Mouse (Mus musculus): ENCODE measurements around the gene Olfr263.

The Olfr263 gene

GRCm38 (mm10) chr13:21170431-21171155, 41.2 kb downstream of the Olfr263 start:
- DNase-seq, result no peak

GRCm38 (mm10) chr13:21171156-21171530, 41.7 kb downstream of the Olfr263 start:
- no peak for DNase-seq

GRCm38 (mm10) chr13:21171600-21172150, 42.2 kb downstream of the Olfr263 start:
- peak; percentile 37 for DNase-seq

GRCm38 (mm10) chr13:21172241-21173027, 43.0 kb downstream of the Olfr263 start:
- peak; percentile 86 for DNase-seq

GRCm38 (mm10) chr13:21173072-21173471, 43.6 kb downstream of the Olfr263 start:
- peak; percentile 93 for DNase-seq

GRCm38 (mm10) chr13:21176733-21177132, 47.3 kb downstream of the Olfr263 start:
- no peak for DNase-seq

GRCm38 (mm10) chr13:21177657-21178056, 48.2 kb downstream of the Olfr263 start:
- no peak for DNase-seq

- no peak for DNase-seq
These were observed 48.9 kb downstream of the Olfr263 start for GRCm38 (mm10) chr13:21178364-21178763.

GRCm38 (mm10) chr13:21179367-21179723, 49.9 kb downstream of the Olfr263 start, which contains the start of gene Trim27:
Trim27 (plus strand) TSS chr13:21179445.
- no peak for DNase-seq

GRCm38 (mm10) chr13:21179724-21180550, 50.5 kb downstream of the Olfr263 start:
- peak; percentile 96 for DNase-seq

GRCm38 (mm10) chr13:21180551-21181530, 51.4 kb downstream of the Olfr263 start:
- DNase-seq, result peak; percentile 62

- DNase-seq, result no peak
These were observed 52.6 kb downstream of the Olfr263 start for GRCm38 (mm10) chr13:21181996-21182395.

GRCm38 (mm10) chr13:21183066-21183465, 53.6 kb downstream of the Olfr263 start:
- no peak for DNase-seq

GRCm38 (mm10) chr13:21183661-21184060, 54.2 kb downstream of the Olfr263 start:
- no peak for DNase-seq

GRCm38 (mm10) chr13:21185521-21185920, 56.1 kb downstream of the Olfr263 start:
- no peak for DNase-seq

All from lung, postnatal 36 days (tissue).